Mouse (Mus musculus) hematopoietic multipotent progenitor cell, adult 10-12 weeks (in vitro differentiated cells): Measurements from ENCODE around the gene Ube2b. TPM values are rescaled to one million over a fixed set of nuclear protein-coding genes. Genes with fewer than 3 reads are reported as not detected.

Experiments
- polyA plus RNA-seq: library from polyadenylated mRNA; stranded (reverse); fragments of >175 nt; gene quantifications from 2 replicates; pipeline ENCODE4 v1.2.3, GENCODE M21; 2012; ENCODE audit warnings: low replicate concordance

Gene Ube2b
- 256 and 265 TPM in 2 replicates for polyA plus RNA-seq

DNA sequence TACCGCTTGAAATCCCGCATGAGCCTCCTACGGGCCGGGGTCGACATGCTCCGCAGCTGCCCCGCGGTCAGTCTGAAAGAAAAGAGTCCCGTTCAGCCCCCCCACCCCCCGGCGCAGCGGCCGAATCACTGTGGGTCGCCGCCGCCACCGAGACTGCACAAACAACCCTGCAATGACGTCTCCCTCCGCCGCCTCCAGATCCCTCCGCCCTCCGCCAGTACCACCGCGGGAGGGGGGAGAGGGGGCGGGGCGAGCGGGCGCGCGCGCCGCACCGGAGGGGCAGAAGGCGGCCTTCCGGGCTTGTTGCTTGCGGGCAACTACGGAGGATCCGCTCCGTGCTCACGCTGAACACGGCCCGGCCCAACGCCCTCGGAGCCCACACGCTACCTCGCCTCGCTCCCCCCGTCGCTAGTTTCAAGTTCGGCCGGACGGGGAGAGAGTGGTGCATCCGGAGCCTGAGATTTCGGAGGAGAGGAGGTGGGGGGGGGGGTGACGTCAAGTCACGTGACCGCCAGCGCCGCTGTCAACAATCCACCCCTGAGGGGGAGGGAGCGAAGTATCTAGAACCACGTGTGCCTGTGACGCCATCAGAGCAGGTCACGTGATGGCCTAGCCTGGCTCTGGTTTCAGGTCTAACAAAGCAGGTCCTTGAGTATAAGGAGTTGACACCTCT, at the start of gene Ube2b:
Gene Ube2b, minus strand, starts transcription at position 473 of the 673 bp plus-strand sequence.

DNA sequence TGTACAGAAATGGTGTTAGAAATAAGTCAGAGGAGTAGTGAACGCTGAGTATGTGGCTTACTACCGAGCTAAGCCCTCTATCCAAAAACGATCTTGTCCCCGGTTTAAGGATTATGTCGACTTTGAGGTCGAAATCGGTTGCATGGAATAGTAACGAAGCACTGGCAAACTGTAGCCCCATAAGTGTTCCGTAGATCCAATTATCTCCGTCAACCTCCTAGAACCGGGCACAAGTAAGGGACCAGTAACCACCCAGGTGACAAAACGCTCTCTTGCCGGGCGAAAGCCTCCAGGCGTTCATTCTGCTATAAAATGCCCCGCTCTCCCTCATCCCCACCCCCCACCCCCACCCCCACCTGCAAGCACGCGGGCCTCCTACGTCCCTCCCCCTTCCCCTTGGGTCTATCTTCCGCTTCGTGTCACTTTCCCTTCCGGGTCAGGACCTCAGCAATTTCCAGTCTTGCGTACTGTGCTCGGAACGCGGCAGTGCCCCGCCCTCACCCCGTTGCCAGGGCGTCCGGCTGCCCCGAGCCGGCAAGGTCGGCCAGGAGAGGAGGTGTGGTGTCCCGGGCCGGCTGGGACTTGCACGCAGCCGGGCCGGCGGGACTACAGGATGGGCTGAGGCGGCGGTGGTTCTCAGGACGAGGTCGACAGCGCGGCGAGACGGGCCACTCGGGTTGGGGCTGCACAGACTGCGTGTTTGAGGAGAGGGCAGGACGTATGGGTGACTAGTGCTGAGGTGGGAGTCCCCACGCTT, 3.4 kb upstream of the Ube2b start, which contains the start of gene Cdkl3:
Gene Cdkl3, plus strand, starts transcription at position 450 of the 757 bp plus-strand sequence.

DNA sequence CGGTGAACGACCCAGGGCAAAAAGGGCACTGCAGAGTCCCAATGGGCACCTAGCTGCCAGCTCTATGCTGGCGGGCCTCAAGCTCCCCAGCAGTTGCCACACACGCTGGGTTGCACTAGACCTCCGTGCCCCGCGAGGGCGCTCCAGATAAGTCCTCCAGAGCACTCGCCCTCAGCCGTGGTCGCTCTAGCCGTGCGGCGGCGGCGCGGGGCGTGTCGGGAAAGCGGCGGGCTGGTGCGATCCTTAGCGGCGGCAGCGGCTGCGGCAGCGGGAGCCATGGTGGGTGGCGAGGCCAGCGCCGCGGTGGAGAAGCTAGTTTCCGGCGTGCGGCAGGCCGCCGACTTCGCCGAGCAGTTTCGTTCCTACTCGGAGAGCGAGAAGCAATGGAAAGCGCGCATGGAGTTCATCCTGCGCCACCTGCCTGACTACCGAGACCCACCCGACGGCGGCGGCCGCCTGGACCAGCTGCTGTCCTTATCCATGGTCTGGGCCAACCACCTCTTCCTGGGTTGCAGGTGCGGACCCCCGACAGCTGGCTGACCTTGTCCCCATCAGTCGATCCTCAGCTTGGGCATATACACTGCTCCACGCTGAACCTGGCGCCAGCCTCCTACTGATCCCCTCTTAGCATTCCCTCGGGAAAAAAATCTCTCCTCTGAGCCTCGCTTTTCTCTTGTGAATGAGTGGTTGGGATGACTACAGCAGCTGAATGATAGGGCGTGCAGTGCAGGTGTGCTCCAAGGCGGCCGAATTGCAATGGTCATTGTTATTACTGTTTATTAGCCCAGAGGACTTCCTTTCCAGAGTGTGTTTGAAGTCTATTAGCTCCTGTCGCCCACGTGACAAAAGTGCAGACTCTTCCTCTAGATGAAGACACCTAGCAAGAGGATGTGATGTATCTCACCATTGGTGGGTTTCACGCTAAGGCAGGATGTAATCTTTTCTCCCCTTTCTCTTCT, 32.8 kb downstream of the Ube2b start, which contains the start of gene Cdkn2aipnl:
Gene Cdkn2aipnl, plus strand, starts transcription at position 219 of the 959 bp plus-strand sequence.

Other genes starting within 250 kb of the Ube2b start
- 27.0 and 48.1 TPM in 2 replicates for gene Sec24a, start 237.1 kb downstream of the Ube2b start, polyA plus RNA-seq
- 3.4 and 6.8 TPM in 2 replicates for gene Sar1b, start 237.1 kb downstream of the Ube2b start, polyA plus RNA-seq
- 58.4 and 86.7 TPM in 2 replicates for gene Jade2, start 143.1 kb downstream of the Ube2b start, polyA plus RNA-seq
- gene Cdkn2aipnl, start 33.1 kb downstream of the Ube2b start, polyA plus RNA-seq, result 25.6 and 29.4 TPM in 2 replicates
- 1.5 and 2.3 TPM in 2 replicates for gene Cdkl3, start 3.5 kb upstream of the Ube2b start, polyA plus RNA-seq
- gene Ppp2ca, start 97.9 kb upstream of the Ube2b start, polyA plus RNA-seq, result 9.4 and 12.4 TPM in 2 replicates
- gene Olfr1373, start 144.8 kb upstream of the Ube2b start, polyA plus RNA-seq, result not detected in 2 replicates
- not detected in 2 replicates for gene Olfr1371, start 213.2 kb upstream of the Ube2b start, polyA plus RNA-seq
- 3.8 and 14.4 TPM in 2 replicates for gene Skp1a, start 231.2 kb upstream of the Ube2b start, polyA plus RNA-seq